Mouse (Mus musculus) liver (tissue): ENCODE data around the gene Rnase10.
"Not testable (repeated sequence)": the region's sequence is repeated elsewhere in the genome, so short reads cannot be mapped to it uniquely, and the experiment has no call there.

Source experiments
- DNase-seq: peaks from one replicate; pipeline ENCODE4 v3.0.0-alpha.2; 2020; ENCODE audit warnings: mixed read lengths

Gene Rnase10

GRCm38 (mm10) chr14:51007152-51007801, at the start of gene Rnase10:
Gene Rnase10 (plus strand): TSS chr14:51007751.
- no peak for DNase-seq

GRCm38 (mm10) chr14:50958289-50958995, 49.1 kb upstream of the Rnase10 start:
- peak; percentile 21 for DNase-seq

- no peak for DNase-seq
Observed at GRCm38 (mm10) chr14:50968216-50968980, 39.2 kb upstream of the Rnase10 start.

GRCm38 (mm10) chr14:50969041-50969440, 38.5 kb upstream of the Rnase10 start:
- DNase-seq = no peak

- peak; percentile 10 for DNase-seq
Observed at GRCm38 (mm10) chr14:50969558-50970544, 37.7 kb upstream of the Rnase10 start.

GRCm38 (mm10) chr14:50970822-50971221, 36.7 kb upstream of the Rnase10 start:
- DNase-seq = no peak

GRCm38 (mm10) chr14:50973054-50973453, 34.5 kb upstream of the Rnase10 start:
- DNase-seq = not testable (repeated sequence)

GRCm38 (mm10) chr14:50973700-50974099, 33.9 kb upstream of the Rnase10 start:
- DNase-seq = no peak

GRCm38 (mm10) chr14:50975001-50975400, 32.5 kb upstream of the Rnase10 start:
- no peak for DNase-seq

- no peak for DNase-seq
Observed at GRCm38 (mm10) chr14:50976674-50977073, 30.9 kb upstream of the Rnase10 start.

- not testable (repeated sequence) for DNase-seq
Observed at GRCm38 (mm10) chr14:50978451-50978850, 29.1 kb upstream of the Rnase10 start.

GRCm38 (mm10) chr14:50979631-50980030, 27.9 kb upstream of the Rnase10 start:
- DNase-seq = no peak

GRCm38 (mm10) chr14:50981207-50981606, 26.3 kb upstream of the Rnase10 start:
- DNase-seq = no peak

GRCm38 (mm10) chr14:50981837-50982236, 25.7 kb upstream of the Rnase10 start:
- DNase-seq = no peak

- no peak for DNase-seq
Observed at GRCm38 (mm10) chr14:50987668-50988067, 19.9 kb upstream of the Rnase10 start.

GRCm38 (mm10) chr14:50991037-50991436, 16.5 kb upstream of the Rnase10 start:
- DNase-seq = no peak

GRCm38 (mm10) chr14:50997088-50997487, 10.5 kb upstream of the Rnase10 start:
- DNase-seq = no peak

- DNase-seq = no peak
Observed at GRCm38 (mm10) chr14:50997999-50998666, 9.4 kb upstream of the Rnase10 start.

GRCm38 (mm10) chr14:51007914-51008713, 563 bp downstream of the Rnase10 start:
- no peak for DNase-seq

GRCm38 (mm10) chr14:51008781-51009180, 1.2 kb downstream of the Rnase10 start:
- DNase-seq = no peak

GRCm38 (mm10) chr14:51009572-51009971, 2.0 kb downstream of the Rnase10 start:
- DNase-seq = no peak
